Mouse (Mus musculus) embryo, embryonic 11.5 days (tissue): Measurements from ENCODE around the gene Cbx3.
A peak's percentile ranks its signal among the peaks of the same experiment; 100 is the strongest.

Experiments
- DNase-seq: peaks from one replicate; pipeline ENCODE4 v3.0.0-alpha.2; 2012; ENCODE audit warnings: low read depth, low spot score

The Cbx3 gene

GRCm38 (mm10) chr6:51470311-51471178 lies at the start of gene Cbx3:
Gene Cbx3, plus strand, starts transcription at chr6:51470360.
- DNase-seq: peak; percentile 87

- DNase-seq: no peak
Measured at GRCm38 (mm10) chr6:51423466-51424122, 46.6 kb upstream of the Cbx3 start.

- no peak for DNase-seq
Measured at GRCm38 (mm10) chr6:51424537-51424936, 45.6 kb upstream of the Cbx3 start.

- DNase-seq: peak; percentile 38
Measured at GRCm38 (mm10) chr6:51432535-51433397, 37.4 kb upstream of the Cbx3 start, which contains the start of gene Nfe2l3. Gene Nfe2l3, plus strand, starts transcription at chr6:51432670.

- no peak for DNase-seq
Measured at GRCm38 (mm10) chr6:51434270-51434669, 35.9 kb upstream of the Cbx3 start.

- no peak for DNase-seq
Measured at GRCm38 (mm10) chr6:51437665-51438064, 32.5 kb upstream of the Cbx3 start.

GRCm38 (mm10) chr6:51438826-51439330 lies 31.3 kb upstream of the Cbx3 start:
- DNase-seq: no peak

- no peak for DNase-seq
Measured at GRCm38 (mm10) chr6:51442191-51442835, 27.8 kb upstream of the Cbx3 start.

- DNase-seq: no peak
Measured at GRCm38 (mm10) chr6:51452927-51453503, 17.1 kb upstream of the Cbx3 start.

GRCm38 (mm10) chr6:51454949-51455348 lies 15.2 kb upstream of the Cbx3 start:
- no peak for DNase-seq

- DNase-seq: no peak
Measured at GRCm38 (mm10) chr6:51456198-51456597, 14.0 kb upstream of the Cbx3 start.

- DNase-seq: no peak
Measured at GRCm38 (mm10) chr6:51457283-51457682, 12.9 kb upstream of the Cbx3 start.

GRCm38 (mm10) chr6:51457770-51458387 lies 12.3 kb upstream of the Cbx3 start:
- no peak for DNase-seq

GRCm38 (mm10) chr6:51458925-51459312 lies 11.2 kb upstream of the Cbx3 start:
- DNase-seq: no peak

- no peak for DNase-seq
Measured at GRCm38 (mm10) chr6:51459313-51460020, 10.7 kb upstream of the Cbx3 start.

GRCm38 (mm10) chr6:51460021-51460360 lies 10.2 kb upstream of the Cbx3 start:
- no peak for DNase-seq

- no peak for DNase-seq
Measured at GRCm38 (mm10) chr6:51460363-51460762, 9.8 kb upstream of the Cbx3 start.

GRCm38 (mm10) chr6:51467649-51468048 lies 2.5 kb upstream of the Cbx3 start:
- no peak for DNase-seq

- peak; percentile 62 for DNase-seq
Measured at GRCm38 (mm10) chr6:51468891-51469561, 1.1 kb upstream of the Cbx3 start.
